Mouse (Mus musculus) cerebellum, adult 2 months (tissue): ENCODE measurements around the gene Uimc1.

ENCODE experiments used
- CTCF ChIP-seq: fragments of 200-500 bp; IDR thresholded peaks from 2 replicates; pipeline ENCODE4 v1.5.1; 2011; ENCODE audit warnings: low read depth, mild to moderate bottlenecking, control low read depth, low read length, moderate library complexity, borderline replicate concordance; ENCODE audit not compliant: insufficient read depth
- POLR2A ChIP-seq: fragments of 200-500 bp; IDR thresholded peaks from 2 replicates; pipeline ENCODE4 v1.6.1; 2011; ENCODE audit warnings: low read length, control low read depth, borderline replicate concordance; ENCODE audit not compliant: insufficient read depth

- TF ChIP-seq CTCF: no peak
- no peak for TF ChIP-seq POLR2A
These were observed 119.1 kb downstream of the Uimc1 start for GRCm38 (mm10) chr13:54980957-54981356.
